Mouse (Mus musculus): ENCODE results near the gene Gm17334. TPM values are rescaled to one million over a fixed set of nuclear protein-coding genes. Genes with fewer than 3 reads are reported as not detected.

Gm17334 gene
- polyA plus RNA-seq, 1 experiment: 1.2 TPM

DNA sequence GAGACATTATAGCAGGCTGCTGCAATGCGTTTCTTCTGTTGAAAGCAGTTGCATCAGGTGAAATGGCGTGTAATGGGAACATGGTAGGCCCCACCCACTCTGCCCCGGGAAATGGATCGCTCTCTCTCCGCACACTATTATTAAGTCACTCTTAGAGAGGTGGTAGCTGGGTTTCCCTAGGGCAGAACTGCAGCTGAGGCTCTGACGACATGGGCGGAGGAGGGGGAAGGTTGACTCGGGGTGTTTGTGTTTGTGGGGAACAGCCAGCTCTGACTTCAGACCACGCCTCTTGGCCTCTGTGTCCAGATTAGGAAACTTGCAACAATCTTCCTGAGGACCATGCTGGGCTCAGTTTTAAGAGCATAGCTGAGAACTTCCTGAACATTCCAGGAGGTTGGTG is 32.8 kb upstream of the Gm17334 start:
- no peaks in the 10 kb centered on the region for H3K27me3 ChIP-seq (ENCODE audit: control insufficient read depth, insufficient read depth, low read length)
- no peaks in the 10 kb centered on the region for H3K36me3 ChIP-seq (ENCODE audit: control insufficient read depth, insufficient read depth, low read length)
- peaks cover 16% of the 10 kb centered on the region; the same call in 1 of the 2 replicates for H3K4me1 ChIP-seq (ENCODE audit: control insufficient read depth, insufficient read depth, insufficient read length)
- DNase-seq (ENCODE audit: low read depth in 1 of 2, low spot score in 2 of 2): no peak
- no peak overlapping the region for H3K4me3 ChIP-seq (ENCODE audit: extremely low read depth, insufficient read depth, insufficient read length)
- H3K27ac ChIP-seq (ENCODE audit: insufficient read depth, low read length): no peak overlapping the region
- no peak for TF ChIP-seq CTCF (IDR thresholded peaks at IDR 0.05; ENCODE audit: extremely low read depth, insufficient read depth, insufficient read length, insufficient replicate concordance)
- TF ChIP-seq POLR2A (IDR thresholded peaks at IDR 0.05; ENCODE audit: low read depth, low read length): no peak
- 73% methylated on average over 9 of the region's 9 CpGs for WGBS

GRCm38 (mm10) chr11:53804569-53805344 is 31.8 kb upstream of the Gm17334 start:
- Histone ChIP-seq H3K4me3 (ENCODE audit: extremely low read depth, insufficient read depth, insufficient read length) (no peak overlapping the region), H3K27ac (ENCODE audit: insufficient read depth, low read length) (no peak overlapping the region), H3K36me3 (ENCODE audit: control insufficient read depth, insufficient read depth, low read length) (no peaks in the 10 kb centered on the region), H3K27me3 (ENCODE audit: control insufficient read depth, insufficient read depth, low read length) (no peaks in the 10 kb centered on the region), H3K4me1 (ENCODE audit: control insufficient read depth, insufficient read depth, insufficient read length) (peaks cover 15% of the 10 kb centered on the region; the same call in 1 of the 2 replicates)
- 72% methylated on average over 14 of the region's 14 CpGs for WGBS
- no peak for DNase-seq (ENCODE audit: low read depth in 1 of 2, low spot score in 2 of 2)
- TF ChIP-seq CTCF (IDR thresholded peaks at IDR 0.05; ENCODE audit: extremely low read depth, insufficient read depth, insufficient read length, insufficient replicate concordance) (no peak), POLR2A (IDR thresholded peaks at IDR 0.05; ENCODE audit: low read depth, low read length) (no peak)

- peak overlapping the region; percentile 7; the same call in 1 of the 2 replicates for H3K27ac ChIP-seq (ENCODE audit: insufficient read depth, low read length)
- H3K36me3 ChIP-seq (ENCODE audit: control insufficient read depth, insufficient read depth, low read length): no peaks in the 10 kb centered on the region
- peaks cover 22% of the 10 kb centered on the region; the same call in 1 of the 2 replicates for H3K4me1 ChIP-seq (ENCODE audit: control insufficient read depth, insufficient read depth, insufficient read length)
- DNase-seq (ENCODE audit: low read depth in 1 of 2, low spot score in 2 of 2): no peak
- WGBS: 67% methylated on average over 6 of the region's 6 CpGs
- no peaks in the 10 kb centered on the region for H3K27me3 ChIP-seq (ENCODE audit: control insufficient read depth, insufficient read depth, low read length)
- no peak overlapping the region for H3K4me3 ChIP-seq (ENCODE audit: extremely low read depth, insufficient read depth, insufficient read length)
- TF ChIP-seq POLR2A (IDR thresholded peaks at IDR 0.05; ENCODE audit: low read depth, low read length) (no peak), CTCF (IDR thresholded peaks at IDR 0.05; ENCODE audit: extremely low read depth, insufficient read depth, insufficient read length, insufficient replicate concordance) (no peak)
These were observed 30.5 kb upstream of the Gm17334 start for GRCm38 (mm10) chr11:53803494-53803893.

- Histone ChIP-seq H3K4me3 (ENCODE audit: extremely low read depth, insufficient read depth, insufficient read length) (no peak overlapping the region), H3K36me3 (ENCODE audit: control insufficient read depth, insufficient read depth, low read length) (no peaks in the 10 kb centered on the region), H3K27me3 (ENCODE audit: control insufficient read depth, insufficient read depth, low read length) (no peaks in the 10 kb centered on the region), H3K4me1 (ENCODE audit: control insufficient read depth, insufficient read depth, insufficient read length) (peaks cover 22% of the 10 kb centered on the region; the same call in 1 of the 2 replicates), H3K27ac (ENCODE audit: insufficient read depth, low read length) (peak overlapping the region; percentile 7; the same call in 1 of the 2 replicates)
- no peak for TF ChIP-seq CTCF (IDR thresholded peaks at IDR 0.05; ENCODE audit: extremely low read depth, insufficient read depth, insufficient read length, insufficient replicate concordance)
- no peak for TF ChIP-seq POLR2A (IDR thresholded peaks at IDR 0.05; ENCODE audit: low read depth, low read length)
- DNase-seq (ENCODE audit: low read depth in 1 of 2, low spot score in 2 of 2): peak in 1 of 2 experiments; percentile 23
- WGBS: 36% methylated on average over 12 of the region's 12 CpGs
These were observed 30.1 kb upstream of the Gm17334 start for GRCm38 (mm10) chr11:53803093-53803492.

DNA sequence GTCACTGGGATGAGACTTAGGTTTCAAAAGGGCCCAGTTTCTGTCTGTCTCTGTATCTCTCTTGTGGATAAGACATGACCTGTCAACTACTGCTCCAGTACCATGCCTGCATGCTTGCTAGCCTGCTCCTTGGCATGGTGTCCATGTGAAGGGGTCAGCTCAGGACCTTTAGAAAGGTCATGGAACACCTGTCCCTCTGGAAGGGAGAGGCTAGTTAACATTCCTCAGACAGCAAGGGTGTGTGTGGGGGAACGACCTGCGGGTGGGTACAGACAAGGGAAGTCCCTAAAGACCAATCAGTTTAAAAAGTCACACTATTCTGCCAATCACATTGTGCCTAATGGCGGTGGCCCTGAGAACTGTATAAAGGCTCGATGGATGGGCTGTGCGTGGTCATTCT is 28.0 kb upstream of the Gm17334 start:
- Histone ChIP-seq H3K27me3 (ENCODE audit: control insufficient read depth, insufficient read depth, low read length) (no peaks in the 10 kb centered on the region), H3K4me1 (ENCODE audit: control insufficient read depth, insufficient read depth, insufficient read length) (peaks cover 23% of the 10 kb centered on the region; the same call in 1 of the 2 replicates), H3K27ac (ENCODE audit: insufficient read depth, low read length) (no peak overlapping the region), H3K36me3 (ENCODE audit: control insufficient read depth, insufficient read depth, low read length) (no peaks in the 10 kb centered on the region), H3K4me3 (ENCODE audit: extremely low read depth, insufficient read depth, insufficient read length) (no peak overlapping the region)
- DNase-seq (ENCODE audit: low read depth in 1 of 2, low spot score in 2 of 2): no peak
- WGBS: 88% methylated on average over 5 of the region's 5 CpGs
- TF ChIP-seq POLR2A (IDR thresholded peaks at IDR 0.05; ENCODE audit: low read depth, low read length): no peak
- TF ChIP-seq CTCF (IDR thresholded peaks at IDR 0.05; ENCODE audit: extremely low read depth, insufficient read depth, insufficient read length, insufficient replicate concordance): no peak

- Histone ChIP-seq H3K36me3 (ENCODE audit: control insufficient read depth, insufficient read depth, low read length) (no peaks in the 10 kb centered on the region), H3K27me3 (ENCODE audit: control insufficient read depth, insufficient read depth, low read length) (no peaks in the 10 kb centered on the region), H3K4me1 (ENCODE audit: control insufficient read depth, insufficient read depth, insufficient read length) (peaks cover 29% of the 10 kb centered on the region; the same call in 1 of the 2 replicates), H3K27ac (ENCODE audit: insufficient read depth, low read length) (no peak overlapping the region), H3K4me3 (ENCODE audit: extremely low read depth, insufficient read depth, insufficient read length) (no peak overlapping the region)
- no peak for DNase-seq (ENCODE audit: low read depth in 1 of 2, low spot score in 2 of 2)
- WGBS: 44% methylated on average over 4 of the region's 4 CpGs
- TF ChIP-seq CTCF (IDR thresholded peaks at IDR 0.05; ENCODE audit: extremely low read depth, insufficient read depth, insufficient read length, insufficient replicate concordance): no peak
- no peak for TF ChIP-seq POLR2A (IDR thresholded peaks at IDR 0.05; ENCODE audit: low read depth, low read length)
These were observed 27.0 kb upstream of the Gm17334 start for GRCm38 (mm10) chr11:53800036-53800435.
